Mouse (Mus musculus) heart, embryonic 10.5 days (tissue): ENCODE data around the gene Sh3bgr. TPM values are rescaled to one million over a fixed set of nuclear protein-coding genes. Genes with fewer than 3 reads are reported as not detected.

Experiments
- DNase-seq: peaks from one replicate; pipeline ENCODE4 v3.0.0-alpha.2; 2017; ENCODE audit warnings: low spot score
- H3K27ac ChIP-seq: fragments of 300-500 bp; sonication (generic); 2 replicates; pipeline ENCODE4 v1.5.1; 2016; ENCODE audit warnings: mild to moderate bottlenecking
- H3K27me3 ChIP-seq: fragments of 300-500 bp; sonication (generic); 2 replicates; pipeline ENCODE4 v1.6.1; 2016; ENCODE audit warnings: mild to moderate bottlenecking; ENCODE audit not compliant: poor library complexity, insufficient read depth, severe bottlenecking
- H3K36me3 ChIP-seq: fragments of 300-500 bp; sonication (generic); 2 replicates; pipeline ENCODE4 v1.6.1; 2016; ENCODE audit warnings: mild to moderate bottlenecking, moderate library complexity
- H3K4me1 ChIP-seq: fragments of 300-500 bp; sonication (generic); 2 replicates; pipeline ENCODE4 v1.6.1; 2016; ENCODE audit warnings: mild to moderate bottlenecking
- H3K4me3 ChIP-seq: fragments of 300-500 bp; sonication (generic); 2 replicates; pipeline ENCODE4 v1.5.1; 2016; ENCODE audit warnings: mild to moderate bottlenecking, moderate library complexity
- H3K9me3 ChIP-seq: fragments of 300-500 bp; sonication (generic); 2 replicates; pipeline ENCODE4 v1.6.1; 2016; ENCODE audit warnings: mild to moderate bottlenecking, moderate library complexity
- WGBS: fragments of 180-500 bp; shearing (Covaris S2); methylation state at CpG from one replicate; pipeline ENCODE4 v1.1.7; 2016; 5-methylcytosine and 5-hydroxymethylcytosine counted together
- polyA plus RNA-seq: library from polyadenylated mRNA; unstranded; fragments of >200 nt; fragmentation: Nextera tagmentation; extraction: Ambion mirVana; gene quantifications from 2 replicates; pipeline ENCODE4 v1.2.1, GENCODE M21; 2016

Gene Sh3bgr
- polyA plus RNA-seq = 465 and 713 TPM in 2 replicates

DNA sequence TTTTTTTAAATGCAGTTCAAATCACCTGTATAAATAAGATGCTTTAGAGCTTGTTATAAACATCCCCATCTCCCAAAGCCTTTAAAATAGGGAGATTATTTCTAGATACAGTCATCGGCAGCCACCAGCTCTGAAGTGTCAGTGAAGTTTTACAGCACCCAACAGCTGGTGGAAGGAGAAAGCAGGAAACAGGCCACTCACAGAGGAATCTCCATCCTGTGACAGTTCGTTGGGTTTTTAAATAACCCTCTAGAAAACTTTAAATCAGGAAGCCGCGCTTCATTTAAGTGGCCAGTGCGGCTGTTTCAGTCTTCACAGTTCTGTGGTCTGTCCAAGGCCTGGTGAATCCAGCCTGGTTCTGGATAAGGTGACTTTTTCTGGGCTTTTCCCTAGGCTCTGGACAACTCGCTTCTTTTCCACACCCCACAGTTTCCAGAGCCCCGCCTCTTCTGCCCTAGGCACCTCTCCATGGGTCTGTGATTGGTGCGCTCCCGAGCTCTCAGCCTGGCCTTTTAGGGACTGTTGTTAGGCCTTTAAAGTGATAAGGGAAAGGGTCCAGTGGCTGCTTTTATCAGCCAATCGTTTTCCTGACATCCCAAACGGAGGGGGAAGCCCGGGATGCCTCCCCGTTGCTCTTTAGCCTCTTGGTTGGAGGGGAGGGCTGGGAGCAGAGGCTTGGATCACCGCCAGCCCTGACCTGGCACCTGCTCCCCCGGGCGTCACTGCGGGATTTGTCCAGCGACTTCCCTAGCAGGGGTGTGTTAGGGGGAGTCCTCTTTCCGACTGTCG, at the start of gene Sh3bgr:
Sh3bgr (plus strand) TSS at position 538 of the 789 bp plus-strand sequence.
- no peaks in the 10 kb centered on the region for H3K9me3 ChIP-seq
- 2% methylated on average over 20 of the region's 20 CpGs for WGBS
- no peaks in the 10 kb centered on the region for H3K36me3 ChIP-seq
- peaks cover 12% of the 10 kb centered on the region for H3K4me1 ChIP-seq
- H3K27me3 ChIP-seq = no peaks in the 10 kb centered on the region
- H3K27ac ChIP-seq = peak within 1 kb of the TSS; percentile 89
- peak; percentile 97 for DNase-seq
- H3K4me3 ChIP-seq = peak within 1 kb of the TSS; percentile 58

DNA sequence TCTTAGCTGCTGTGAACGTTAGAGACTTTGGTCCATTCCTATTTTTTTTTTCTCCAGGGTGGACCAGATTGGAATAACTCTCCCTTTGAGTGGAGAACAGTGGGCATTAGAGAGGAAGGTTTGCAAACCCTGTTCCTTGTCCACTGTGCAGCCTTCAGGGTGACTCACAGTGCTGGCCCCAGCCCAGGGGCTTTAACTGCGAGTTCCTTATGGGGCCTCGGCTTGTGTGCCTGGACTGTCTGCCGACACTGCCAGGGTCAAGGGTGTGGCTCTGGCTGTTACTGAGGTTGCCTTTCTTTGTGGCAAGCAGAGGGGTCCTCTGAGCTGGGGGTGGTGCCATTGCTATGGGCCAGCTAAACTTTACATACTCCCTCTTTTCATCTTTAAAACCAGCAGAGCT, 49.3 kb upstream of the Sh3bgr start:
- DNase-seq = no peak
- WGBS = 52% methylated on average over 4 of the region's 4 CpGs
- no peak overlapping the region for H3K4me3 ChIP-seq
- no peaks in the 10 kb centered on the region for H3K9me3 ChIP-seq
- H3K4me1 ChIP-seq = peaks cover 55% of the 10 kb centered on the region
- H3K36me3 ChIP-seq = peaks cover 30% of the 10 kb centered on the region
- peak overlapping the region; percentile 65 for H3K27ac ChIP-seq
- no peaks in the 10 kb centered on the region for H3K27me3 ChIP-seq

GRCm38 (mm10) chr16:96151551-96151950, 48.7 kb upstream of the Sh3bgr start:
- peak; percentile 92 for DNase-seq
- 18% methylated on average over 9 of the region's 9 CpGs for WGBS
- H3K27me3 ChIP-seq = no peaks in the 10 kb centered on the region
- H3K9me3 ChIP-seq = no peaks in the 10 kb centered on the region
- no peak overlapping the region for H3K4me3 ChIP-seq
- H3K27ac ChIP-seq = peak overlapping the region; percentile 65
- H3K4me1 ChIP-seq = peaks cover 49% of the 10 kb centered on the region
- peaks cover 32% of the 10 kb centered on the region for H3K36me3 ChIP-seq

- H3K4me1 ChIP-seq = peaks cover 37% of the 10 kb centered on the region
- WGBS = 84% methylated on average over 2 of the region's 2 CpGs
- no peaks in the 10 kb centered on the region for H3K9me3 ChIP-seq
- H3K36me3 ChIP-seq = peaks cover 43% of the 10 kb centered on the region
- no peak overlapping the region for H3K27ac ChIP-seq
- no peak for DNase-seq
- no peak overlapping the region for H3K4me3 ChIP-seq
- no peaks in the 10 kb centered on the region for H3K27me3 ChIP-seq
Measured at GRCm38 (mm10) chr16:96154476-96154875, 45.8 kb upstream of the Sh3bgr start.

GRCm38 (mm10) chr16:96156019-96156418, 44.2 kb upstream of the Sh3bgr start:
- 89% methylated on average over 8 of the region's 8 CpGs for WGBS
- H3K9me3 ChIP-seq = no peaks in the 10 kb centered on the region
- H3K4me3 ChIP-seq = no peak overlapping the region
- no peak overlapping the region for H3K27ac ChIP-seq
- peaks cover 29% of the 10 kb centered on the region for H3K4me1 ChIP-seq
- DNase-seq = no peak
- H3K36me3 ChIP-seq = peaks cover 43% of the 10 kb centered on the region
- H3K27me3 ChIP-seq = no peaks in the 10 kb centered on the region

DNA sequence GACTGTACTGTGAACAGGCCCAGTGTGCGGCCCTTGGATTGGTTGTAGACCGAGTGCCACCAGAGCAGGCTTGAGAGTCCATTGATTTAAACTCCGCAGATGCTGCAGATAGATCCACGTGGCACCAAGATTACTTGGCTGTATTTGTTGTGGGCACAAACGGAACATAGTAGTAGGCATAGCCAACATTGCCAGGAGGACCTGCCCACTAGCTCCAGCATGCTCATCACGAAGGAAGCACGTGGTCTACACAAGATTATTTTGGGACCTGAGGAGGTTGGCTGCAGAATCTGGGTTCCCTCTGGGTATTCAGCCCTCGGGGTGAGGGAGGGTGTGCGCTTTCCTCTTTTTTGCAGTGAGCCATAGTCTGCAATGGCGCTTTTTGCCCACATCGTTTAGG, 43.1 kb upstream of the Sh3bgr start:
- no peak overlapping the region for H3K27ac ChIP-seq
- no peaks in the 10 kb centered on the region for H3K9me3 ChIP-seq
- WGBS = 91% methylated on average over 11 of the region's 11 CpGs
- no peak overlapping the region for H3K4me3 ChIP-seq
- no peaks in the 10 kb centered on the region for H3K27me3 ChIP-seq
- peaks cover 41% of the 10 kb centered on the region for H3K36me3 ChIP-seq
- H3K4me1 ChIP-seq = peaks cover 25% of the 10 kb centered on the region
- DNase-seq = no peak

- no peaks in the 10 kb centered on the region for H3K27me3 ChIP-seq
- H3K4me1 ChIP-seq = peaks cover 25% of the 10 kb centered on the region
- 57% methylated on average over 12 of the region's 12 CpGs for WGBS
- peak overlapping the region; percentile 80 for H3K4me3 ChIP-seq
- peak overlapping the region; percentile 99 for H3K27ac ChIP-seq
- no peak for DNase-seq
- H3K36me3 ChIP-seq = peaks cover 28% of the 10 kb centered on the region
- no peaks in the 10 kb centered on the region for H3K9me3 ChIP-seq
Measured at GRCm38 (mm10) chr16:96158511-96159080, 41.7 kb upstream of the Sh3bgr start.

- peaks cover 21% of the 10 kb centered on the region; the same call in 1 of the 2 replicates for H3K36me3 ChIP-seq
- peaks cover 25% of the 10 kb centered on the region for H3K4me1 ChIP-seq
- peak overlapping the region; percentile 99 for H3K27ac ChIP-seq
- peak overlapping the region; percentile 80 for H3K4me3 ChIP-seq
- under 1% methylated on average over 67 of the region's 67 CpGs for WGBS
- no peaks in the 10 kb centered on the region for H3K27me3 ChIP-seq
- no peaks in the 10 kb centered on the region for H3K9me3 ChIP-seq
- peak; percentile 91 for DNase-seq
Measured at GRCm38 (mm10) chr16:96159091-96159731, 41.0 kb upstream of the Sh3bgr start.

GRCm38 (mm10) chr16:96159794-96160346, 40.4 kb upstream of the Sh3bgr start:
- H3K4me1 ChIP-seq = peaks cover 25% of the 10 kb centered on the region
- H3K9me3 ChIP-seq = no peaks in the 10 kb centered on the region
- peak; percentile 73 for DNase-seq
- WGBS = 82% methylated on average over 20 of the region's 20 CpGs
- H3K36me3 ChIP-seq = peaks cover 21% of the 10 kb centered on the region; the same call in 1 of the 2 replicates
- no peaks in the 10 kb centered on the region for H3K27me3 ChIP-seq
- peak overlapping the region; percentile 99 for H3K27ac ChIP-seq
- H3K4me3 ChIP-seq = peak overlapping the region; percentile 80

DNA sequence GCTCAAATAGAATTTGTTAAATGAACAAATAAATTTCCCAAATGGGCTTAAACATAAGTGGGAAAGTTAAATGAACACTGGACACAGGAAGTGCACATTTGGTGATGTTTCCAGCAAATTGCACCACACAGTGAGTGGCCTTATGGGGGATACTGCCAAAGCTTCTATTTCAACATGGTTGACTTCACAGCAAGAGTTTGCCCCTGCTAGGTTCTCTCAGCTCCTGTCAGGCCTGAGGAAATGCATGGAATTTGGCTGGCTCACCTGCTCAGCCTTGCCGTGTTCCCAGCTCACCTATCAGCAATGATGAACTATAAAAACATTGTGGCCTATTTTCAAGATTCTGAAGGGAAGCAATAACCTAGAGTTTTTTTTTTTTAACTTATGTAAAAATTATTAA, 39.3 kb upstream of the Sh3bgr start:
- Histone ChIP-seq H3K4me1 (peaks cover 25% of the 10 kb centered on the region), H3K27ac (no peak overlapping the region), H3K4me3 (no peak overlapping the region), H3K36me3 (peaks cover 13% of the 10 kb centered on the region; the same call in 1 of the 2 replicates), H3K27me3 (no peaks in the 10 kb centered on the region), H3K9me3 (no peaks in the 10 kb centered on the region)
- WGBS = 97% methylated on average over 1 of the region's 1 CpGs
- DNase-seq = no peak

DNA sequence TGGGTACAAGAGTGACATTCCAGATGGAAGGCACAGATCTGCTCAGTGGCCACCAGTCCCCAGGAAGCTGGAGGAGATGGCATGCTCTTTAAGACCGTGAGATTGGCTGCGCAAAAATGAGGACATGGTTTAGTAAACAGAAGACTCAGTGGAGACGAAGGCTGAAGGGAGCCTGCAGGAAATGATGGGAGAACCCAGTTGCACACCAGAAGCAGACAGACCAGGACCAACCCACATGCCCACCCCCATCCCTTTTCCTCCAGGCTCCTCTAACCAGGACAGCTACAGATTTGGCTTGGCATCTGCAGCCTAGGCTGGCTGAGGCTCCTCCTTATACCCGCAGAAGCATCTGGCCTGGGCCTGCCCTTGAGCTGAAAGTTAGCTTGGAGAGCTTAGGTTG, 38.9 kb upstream of the Sh3bgr start:
- no peaks in the 10 kb centered on the region for H3K27me3 ChIP-seq
- H3K9me3 ChIP-seq = no peaks in the 10 kb centered on the region
- DNase-seq = no peak
- H3K4me1 ChIP-seq = peaks cover 25% of the 10 kb centered on the region
- peaks cover 15% of the 10 kb centered on the region; the same call in 1 of the 2 replicates for H3K36me3 ChIP-seq
- 0 out of 2 replicates have a peak overlapping the region, but pooled peaks have one; percentile 6 for H3K27ac ChIP-seq
- no peak overlapping the region for H3K4me3 ChIP-seq
- WGBS = 80% methylated on average over 4 of the region's 4 CpGs

GRCm38 (mm10) chr16:96165723-96166264, 34.5 kb upstream of the Sh3bgr start:
- Histone ChIP-seq H3K27me3 (no peaks in the 10 kb centered on the region), H3K4me3 (no peak overlapping the region), H3K27ac (no peak overlapping the region), H3K36me3 (0 out of 2 replicates have a peak, but pooled peaks cover 7% of the 10 kb centered on the region), H3K9me3 (no peaks in the 10 kb centered on the region), H3K4me1 (0 out of 2 replicates have a peak, but pooled peaks cover 3% of the 10 kb centered on the region)
- 55% methylated on average over 4 of the region's 4 CpGs for WGBS
- no peak for DNase-seq
